Mouse (Mus musculus): ENCODE measurements at regions not wholly inside any gene's neighbourhood (a gene's known extent, or its start where the extent isn't known, plus 50 kb on each side); places are given as distances from the start of the nearest gene placed in this dataset.

DNA sequence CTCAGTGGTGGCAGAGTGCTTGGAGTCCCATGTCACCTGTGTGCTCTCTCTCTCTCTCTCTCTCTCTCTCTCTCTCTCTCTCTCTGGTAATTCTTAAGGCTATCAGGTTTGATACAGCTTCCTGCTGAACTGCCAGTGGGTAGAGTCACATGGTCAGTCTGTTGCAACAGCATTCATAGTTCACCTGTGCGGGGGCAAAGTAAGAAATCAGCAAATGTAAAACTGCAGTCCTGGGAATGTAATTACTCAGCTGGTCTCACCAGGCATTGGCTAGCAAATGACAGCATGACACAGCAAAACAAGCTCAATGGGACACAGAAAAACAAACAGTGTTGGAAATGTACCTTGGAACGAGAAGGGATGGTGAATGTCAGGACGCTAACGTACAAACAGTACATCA lies 422.7 kb downstream of the Ppargc1a start:
- TF ChIP-seq CTCF (IDR thresholded peaks at IDR 0.05; ENCODE audit: control insufficient read depth, insufficient read depth, insufficient read length) = no peak
- no peak for TF ChIP-seq USF1 (IDR thresholded peaks at IDR 0.05; ENCODE audit: low read depth)
- TF ChIP-seq MYOD1 (IDR thresholded peaks at IDR 0.05; ENCODE audit: control insufficient read depth, insufficient read length, low read depth) = no peak
- no peak for TF ChIP-seq CEBPB (IDR thresholded peaks at IDR 0.05; ENCODE audit: low read depth)
- TF ChIP-seq MAX (IDR thresholded peaks at IDR 0.05) = no peak
